ENCODE assay signal across 7 mouse cellular contexts in genomic region chr10:116018480-116018891, GRCm38 (mm10). TPM values are rescaled to one million over a fixed set of nuclear protein-coding genes. Genes with fewer than 3 reads are reported as not detected.
DNase-seq lines count a peak whose midpoint lies in the region; ATAC-seq and TF ChIP-seq lines count a peak whose summit lies in the region.

No protein-coding gene starts in this region.

- H3K4me2 ChIP-seq in forebrain, embryonic 12.5 days: peak overlapping the region; percentile 93
- H3K4me2 ChIP-seq in limb, embryonic 11.5 days (ENCODE audit: low read depth, severe bottlenecking): peak overlapping the region; percentile 74

- H3K27ac ChIP-seq in left cerebral cortex, adult 2 months: peak overlapping the region; percentile 93
- no peak overlapping the region for H3K27ac ChIP-seq in forebrain, embryonic 12.5 days
- H3K27ac ChIP-seq in limb, embryonic 11.5 days (replicated peaks; ENCODE audit: low read depth, low read length): no peak overlapping the region
- peak overlapping the region; percentile 75 for H3K27ac ChIP-seq in olfactory bulb, adult 2 months (ENCODE audit: insufficient read depth, low read depth, low read length)

- no peaks in the 10 kb centered on the region for H3K36me3 ChIP-seq in forebrain, embryonic 12.5 days (replicated peaks)
- no peaks in the 10 kb centered on the region for H3K36me3 ChIP-seq in limb, embryonic 11.5 days (ENCODE audit: control insufficient read depth, insufficient read depth, low read length)

- H3K4me1 ChIP-seq in forebrain, embryonic 12.5 days: peaks cover 17% of the 10 kb centered on the region
- H3K4me1 ChIP-seq in limb, embryonic 11.5 days (ENCODE audit: control insufficient read depth, insufficient read depth, low read length): 0 out of 2 replicates have a peak, but pooled peaks cover 4% of the 10 kb centered on the region
- H3K4me1 ChIP-seq in olfactory bulb, adult 2 months (ENCODE audit: control insufficient read depth, insufficient read depth, low read length): peaks cover 2% of the 10 kb centered on the region; the same call in 1 of the 2 replicates

- no peak for TF ChIP-seq CTCF in left cerebral cortex, adult 2 months (IDR thresholded peaks at IDR 0.05)
- TF ChIP-seq CTCF in olfactory bulb, adult 2 months (IDR thresholded peaks at IDR 0.05; ENCODE audit: insufficient read depth, low read depth, low read length): 0 out of 2 replicates have a peak, but pooled peaks have one; percentile 5

- H3K9me3 ChIP-seq in forebrain, embryonic 12.5 days: no peaks in the 10 kb centered on the region
- no peaks in the 10 kb centered on the region for H3K9me3 ChIP-seq in limb, embryonic 11.5 days (ENCODE audit: control insufficient read depth, low read length)

- H3K4me3 ChIP-seq in left cerebral cortex, adult 2 months: peak overlapping the region; percentile 76
- H3K4me3 ChIP-seq in forebrain, embryonic 12.5 days (replicated peaks): peak overlapping the region; percentile 54
- peak overlapping the region; percentile 31 for H3K4me3 ChIP-seq in limb, embryonic 11.5 days (ENCODE audit: low read depth, low read length)
- peak overlapping the region; percentile 87 for H3K4me3 ChIP-seq in olfactory bulb, adult 2 months (ENCODE audit: insufficient read depth, low read depth, low read length)

- intact Hi-C loops in left cerebral cortex, adult 2 months (cut with DNase I): loop anchor here (5.0 kb wide), 4 partner anchors 59 to 179 kb away; no protein-coding TSS in a partner anchor
- intact Hi-C loops in left cerebral cortex, postnatal 25 days (cut with DNase I): loop anchor here (1.0 to 5.0 kb wide), 2 partner anchors 99 to 179 kb away; no protein-coding TSS in a partner anchor

- peak; percentile 24 for ATAC-seq in forebrain, embryonic 12.5 days (ENCODE audit: low FRiP score)
- peak; percentile 36 for ATAC-seq in limb, embryonic 11.5 days (ENCODE audit: insufficient number of reproducible peaks, low FRiP score, low TSS enrichment, low read depth)

- TF ChIP-seq POLR2A in olfactory bulb, adult 2 months (IDR thresholded peaks at IDR 0.05; ENCODE audit: insufficient read depth, low read depth, low read length): no peak

- H3K9ac ChIP-seq in forebrain, embryonic 12.5 days: peak overlapping the region; percentile 50
- no peak overlapping the region for H3K9ac ChIP-seq in limb, embryonic 11.5 days (ENCODE audit: low read length)

- under 1% methylated on average over 17 of the region's 17 CpGs for WGBS in forebrain, embryonic 12.5 days
- 1% methylated on average over 17 of the region's 17 CpGs for WGBS in limb, embryonic 11.5 days
- WGBS in olfactory bulb, adult 2 months: 1% methylated on average over 17 of the region's 17 CpGs

- peaks cover 7% of the 10 kb centered on the region; the same call in 1 of the 2 replicates for H3K27me3 ChIP-seq in forebrain, embryonic 12.5 days
- H3K27me3 ChIP-seq in limb, embryonic 11.5 days (ENCODE audit: control insufficient read depth, insufficient read depth, low read length): peaks cover 6% of the 10 kb centered on the region; the same call in 1 of the 2 replicates

- no peak for DNase-seq in left cerebral cortex, adult 2 months (ENCODE audit: extremely low spot score in 1 of 2, low spot score in 2 of 2)
- DNase-seq in left cerebral cortex, postnatal 25 days (ENCODE audit: low spot score in 2 of 2): no peak
- no peak for DNase-seq in limb, embryonic 11.5 days (ENCODE audit: low spot score)
- no peak for DNase-seq in adrenal gland, postnatal 14 days
- no peak for DNase-seq in embryo, embryonic 10 days (ENCODE audit: low spot score)

RNA-seq across cellular contexts. Expression of gene Ptprr, which starts 0.5 kb away (rescaled TPM):
- total RNA-seq in left cerebral cortex, adult 2 months (2021): 10 to 100 TPM; 17.0 to 17.3 TPM
- total RNA-seq in left cerebral cortex, postnatal 25 days (2021): 10 to 100 TPM; 20.3 to 22.0 TPM
- polyA plus RNA-seq in forebrain, embryonic 12.5 days (2016; fragmentation: Nextera tagmentation; extraction: Ambion mirVana): 1.2 and 1.9 TPM in 2 replicates
- 0.20 and 0.40 TPM in 2 replicates for polyA plus RNA-seq in limb, embryonic 11.5 days (2014; fragmentation: Nextera tagmentation; extraction: Ambion mirVana)
- polyA plus RNA-seq in olfactory bulb, adult 2 months (2012; ENCODE audit: insufficient read depth, insufficient read length, low replicate concordance, missing spikeins): not detected in 2 replicates
- total RNA-seq in adrenal gland, postnatal 14 days (2021): 4.5 and 6.2 TPM in 2 replicates

Comparison
In these comparisons a context has a peak if more than half of its experiments do, and no peak if none do; other contexts are left out.
1. H3K27ac ChIP-seq: peak in left cerebral cortex, adult 2 months (single experiment) and olfactory bulb, adult 2 months (single experiment); none in forebrain, embryonic 12.5 days (single experiment) and limb, embryonic 11.5 days (single experiment).
2. H3K4me3 ChIP-seq: peak in every context shown above with its lines; median percentile 87 in olfactory bulb, adult 2 months; 76 in left cerebral cortex, adult 2 months; 54 in forebrain, embryonic 12.5 days; 31 in limb, embryonic 11.5 days.